Mouse (Mus musculus): ENCODE data around the gene Nfix.

DNA sequence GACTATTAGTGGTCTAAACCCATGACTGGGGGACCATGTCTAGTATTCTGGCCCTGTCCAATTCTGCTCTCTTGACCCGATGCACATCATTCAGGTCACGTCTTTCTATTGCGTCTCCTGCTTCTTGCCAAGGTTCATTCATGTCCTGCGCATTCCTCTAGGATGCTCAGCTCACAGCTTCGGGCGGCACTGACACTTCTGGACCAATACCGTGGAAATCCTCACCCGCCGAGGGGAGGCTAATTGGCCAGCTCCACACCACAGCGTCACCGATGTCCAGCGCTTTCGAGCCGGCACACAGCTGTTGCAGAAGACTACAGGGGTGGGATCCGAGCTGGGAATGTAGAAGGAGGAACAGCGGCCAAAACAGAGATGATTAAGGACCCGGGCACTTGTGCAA, 16.0 kb upstream of the Nfix start:
- TF ChIP-seq CTCF (conservative IDR thresholded peaks at IDR 0.05; ENCODE audit: low read length), result no peak
- no peak for TF ChIP-seq POU5F1 (IDR thresholded peaks at IDR 0.05; ENCODE audit: borderline replicate concordance, low read length)
- TF ChIP-seq NANOG (IDR thresholded peaks at IDR 0.05; ENCODE audit: borderline replicate concordance, low read length), result no peak
